Mouse (Mus musculus) telencephalon, adult 2 months (tissue): Measurements from ENCODE around the gene Gm9747.

ENCODE experiments used
- DNase-seq: peaks from one replicate; pipeline ENCODE4 v3.0.0-alpha.2; 2011; ENCODE audit warnings: low read depth, low spot score

Gm9747 gene

GRCm38 (mm10) chr1:82253789-82254445, 21.0 kb downstream of the Gm9747 start:
- DNase-seq = no peak

- DNase-seq = no peak
Observed at GRCm38 (mm10) chr1:82257457-82257856, 24.5 kb downstream of the Gm9747 start.

GRCm38 (mm10) chr1:82258331-82258730, 25.4 kb downstream of the Gm9747 start:
- no peak for DNase-seq

GRCm38 (mm10) chr1:82260055-82260454, 27.1 kb downstream of the Gm9747 start:
- no peak for DNase-seq

- no peak for DNase-seq
Observed at GRCm38 (mm10) chr1:82261053-82261618, 28.2 kb downstream of the Gm9747 start.

- no peak for DNase-seq
Observed at GRCm38 (mm10) chr1:82261638-82262037, 28.7 kb downstream of the Gm9747 start.

- DNase-seq = no peak
Observed at GRCm38 (mm10) chr1:82262331-82262730, 29.4 kb downstream of the Gm9747 start.

- DNase-seq = no peak
Observed at GRCm38 (mm10) chr1:82267547-82267946, 34.6 kb downstream of the Gm9747 start.

GRCm38 (mm10) chr1:82272231-82272630, 39.3 kb downstream of the Gm9747 start:
- no peak for DNase-seq

- no peak for DNase-seq
Observed at GRCm38 (mm10) chr1:82273529-82273928, 40.6 kb downstream of the Gm9747 start.

GRCm38 (mm10) chr1:82274361-82274760, 41.4 kb downstream of the Gm9747 start:
- DNase-seq = no peak

- DNase-seq = no peak
Observed at GRCm38 (mm10) chr1:82279768-82280167, 46.9 kb downstream of the Gm9747 start.

- no peak for DNase-seq
Observed at GRCm38 (mm10) chr1:82281823-82282222, 48.9 kb downstream of the Gm9747 start.

- peak; percentile 88 for DNase-seq
Observed at GRCm38 (mm10) chr1:82282992-82283611, 50.2 kb downstream of the Gm9747 start.

GRCm38 (mm10) chr1:82283901-82284301, 51.0 kb downstream of the Gm9747 start:
- no peak for DNase-seq

GRCm38 (mm10) chr1:82284403-82284802, 51.5 kb downstream of the Gm9747 start:
- no peak for DNase-seq
